Mouse (Mus musculus): ENCODE results near the gene Gpr27. TPM values are rescaled to one million over a fixed set of nuclear protein-coding genes. Genes with fewer than 3 reads are reported as not detected.

Gene Gpr27
- polyA plus RNA-seq, 1 experiment from 2014 or later = 2.1 TPM

DNA sequence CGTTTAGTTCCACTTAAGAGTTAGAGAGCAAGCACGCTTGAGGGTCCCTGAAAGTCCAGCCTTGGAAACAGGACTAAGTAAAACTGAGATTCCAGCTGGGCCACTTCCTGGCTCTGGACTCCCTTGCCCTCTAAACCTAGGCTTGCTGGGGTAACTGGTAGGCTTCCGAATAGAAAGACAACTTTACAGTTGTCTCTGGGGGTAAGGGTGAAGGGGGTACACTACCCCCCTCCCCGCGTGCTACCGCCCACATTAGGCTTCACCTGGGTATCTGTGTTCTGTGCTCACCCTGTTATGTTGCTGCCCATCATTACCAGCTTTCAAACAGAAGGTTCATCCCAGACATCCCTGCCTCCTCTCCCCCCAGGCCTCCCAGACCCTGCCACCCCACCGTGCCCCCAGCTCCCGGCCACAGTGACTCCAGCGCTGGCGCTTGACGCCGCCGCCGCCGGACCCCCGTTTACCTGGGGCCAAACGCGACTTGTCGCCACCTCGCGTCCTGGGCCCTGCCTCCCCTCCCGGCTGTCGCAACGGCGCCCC lies 743 bp upstream of the Gpr27 start:
- WGBS = 6% methylated on average over 25 of the region's 25 CpGs
- Histone ChIP-seq H3K27me3 (ENCODE audit: insufficient read depth, poor library complexity, severe bottlenecking) (peaks cover 80% of the 10 kb centered on the region), H3K27ac (peak overlapping the region; percentile 89), H3K4me1 (replicated peaks) (peaks cover 23% of the 10 kb centered on the region), H3K4me3 (peak overlapping the region; percentile 77), H3K9me3 (no peaks in the 10 kb centered on the region), H3K36me3 (no peaks in the 10 kb centered on the region)
- peak; percentile 16 for DNase-seq (ENCODE audit: low spot score)

DNA sequence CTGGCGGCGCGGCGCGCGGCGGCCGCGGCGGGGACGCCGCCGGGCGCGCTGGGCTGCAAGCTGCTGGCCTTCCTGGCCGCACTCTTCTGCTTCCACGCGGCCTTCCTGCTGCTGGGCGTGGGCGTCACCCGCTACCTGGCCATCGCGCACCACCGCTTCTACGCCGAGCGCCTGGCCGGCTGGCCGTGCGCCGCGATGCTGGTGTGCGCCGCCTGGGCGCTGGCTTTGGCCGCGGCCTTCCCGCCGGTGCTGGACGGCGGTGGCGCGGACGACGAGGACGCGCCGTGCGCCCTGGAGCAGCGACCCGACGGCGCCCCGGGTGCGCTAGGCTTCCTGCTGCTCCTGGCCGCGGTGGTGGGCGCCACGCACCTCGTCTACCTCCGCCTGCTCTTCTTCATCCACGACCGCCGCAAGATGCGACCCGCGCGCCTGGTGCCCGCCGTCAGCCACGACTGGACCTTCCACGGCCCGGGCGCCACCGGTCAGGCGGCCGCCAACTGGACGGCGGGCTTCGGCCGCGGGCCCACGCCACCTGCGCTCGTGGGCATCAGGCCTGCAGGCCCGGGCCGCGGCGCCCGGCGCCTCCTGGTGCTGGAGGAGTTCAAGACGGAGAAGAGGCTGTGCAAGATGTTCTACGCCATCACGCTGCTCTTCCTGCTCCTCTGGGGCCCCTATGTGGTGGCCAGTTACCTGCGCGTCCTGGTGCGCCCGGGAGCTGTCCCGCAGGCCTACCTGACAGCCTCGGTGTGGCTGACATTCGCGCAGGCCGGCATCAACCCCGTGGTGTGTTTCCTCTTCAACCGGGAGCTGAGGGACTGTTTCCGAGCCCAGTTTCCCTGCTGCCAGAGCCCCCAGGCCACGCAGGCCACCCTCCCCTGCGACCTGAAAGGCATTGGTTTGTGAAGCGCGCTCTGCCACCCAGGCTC lies 700 bp downstream of the Gpr27 start:
- Histone ChIP-seq H3K27ac (peak overlapping the region; percentile 89), H3K4me1 (replicated peaks) (peaks cover 23% of the 10 kb centered on the region), H3K27me3 (ENCODE audit: insufficient read depth, poor library complexity, severe bottlenecking) (peaks cover 92% of the 10 kb centered on the region), H3K9me3 (no peaks in the 10 kb centered on the region), H3K4me3 (peak overlapping the region; percentile 77), H3K36me3 (no peaks in the 10 kb centered on the region)
- WGBS = under 1% methylated on average over 110 of the region's 110 CpGs
- peak; percentile 28 for DNase-seq (ENCODE audit: low spot score)

DNA sequence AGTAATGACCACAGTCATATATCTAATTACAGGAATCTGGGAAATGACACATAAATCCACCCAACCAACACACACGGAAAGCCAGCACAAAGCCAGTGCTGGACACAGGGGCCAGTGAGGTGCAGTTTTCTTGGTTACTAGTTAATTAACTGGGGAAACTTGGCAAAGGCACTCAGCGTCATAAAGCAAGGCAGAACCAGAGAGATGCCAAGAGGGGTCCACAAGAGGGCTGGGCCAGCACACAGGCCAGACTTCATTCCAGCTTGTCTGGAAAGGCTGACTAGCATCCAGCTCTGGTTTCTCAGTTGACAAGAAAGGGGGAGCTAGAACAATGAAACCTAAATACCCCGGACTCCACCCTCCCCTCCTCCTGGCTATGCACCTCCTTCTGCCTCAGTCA lies 8.0 kb downstream of the Gpr27 start:
- Histone ChIP-seq H3K4me1 (replicated peaks) (0 out of 2 replicates have a peak, but pooled peaks cover 5% of the 10 kb centered on the region), H3K36me3 (no peaks in the 10 kb centered on the region), H3K27ac (no peak overlapping the region), H3K4me3 (no peak overlapping the region), H3K27me3 (ENCODE audit: insufficient read depth, poor library complexity, severe bottlenecking) (peaks cover 29% of the 10 kb centered on the region), H3K9me3 (no peaks in the 10 kb centered on the region)
- DNase-seq (ENCODE audit: low spot score) = no peak
- 75% methylated on average over 3 of the region's 3 CpGs for WGBS

DNA sequence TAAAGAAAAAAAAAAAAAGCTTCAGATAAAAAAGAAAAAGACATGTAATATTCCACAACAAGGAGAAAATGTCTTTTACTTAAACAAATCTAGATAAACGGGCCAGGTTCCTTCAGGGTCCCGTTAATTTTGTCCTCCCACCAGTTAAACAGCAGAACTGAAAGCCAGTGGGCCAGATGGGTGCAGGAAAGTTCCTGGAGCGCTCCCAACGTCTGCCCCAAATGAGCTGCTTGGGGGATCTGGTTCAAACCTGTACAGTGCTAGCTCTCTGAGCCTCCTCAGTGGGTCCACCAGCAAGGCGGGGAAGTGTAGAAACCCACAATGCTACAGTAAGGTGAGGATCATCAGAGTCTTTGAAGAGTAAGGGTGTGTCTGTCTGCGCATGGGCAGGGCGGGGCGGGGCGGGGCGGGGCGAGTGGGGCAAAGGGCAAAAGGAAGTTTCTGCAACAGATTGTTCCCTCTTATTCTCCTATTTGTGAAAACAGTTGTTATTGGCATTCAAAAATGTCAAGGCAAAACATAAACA lies 19.2 kb downstream of the Gpr27 start:
- no peaks in the 10 kb centered on the region for H3K36me3 ChIP-seq
- no peak for DNase-seq (ENCODE audit: low spot score)
- 75% methylated on average over 11 of the region's 11 CpGs for WGBS
- H3K27me3 ChIP-seq (ENCODE audit: insufficient read depth, poor library complexity, severe bottlenecking) = peaks cover 19% of the 10 kb centered on the region
- H3K27ac ChIP-seq = no peak overlapping the region
- no peaks in the 10 kb centered on the region for H3K4me1 ChIP-seq (replicated peaks)
- H3K4me3 ChIP-seq = no peak overlapping the region
- H3K9me3 ChIP-seq = no peaks in the 10 kb centered on the region

DNA sequence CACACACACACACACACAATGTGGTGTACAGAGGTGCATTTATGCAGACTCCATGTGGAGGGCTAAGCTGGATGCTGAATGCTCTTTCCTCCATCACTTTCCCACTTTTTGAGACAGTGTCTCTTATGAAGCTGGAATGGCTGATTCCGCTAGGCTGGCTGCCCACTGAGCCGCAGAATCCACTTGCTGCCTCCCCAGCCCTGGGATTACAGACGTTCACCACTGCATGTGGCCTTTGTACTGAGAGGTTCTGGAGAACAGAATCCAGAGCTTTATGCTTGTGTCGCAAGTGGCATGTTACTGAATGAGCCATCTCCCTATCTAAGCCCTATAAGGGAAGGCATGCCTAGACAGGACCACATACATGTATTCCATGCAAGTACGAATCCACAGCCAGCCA lies 20.8 kb downstream of the Gpr27 start:
- no peaks in the 10 kb centered on the region for H3K36me3 ChIP-seq
- H3K4me3 ChIP-seq = no peak overlapping the region
- no peak overlapping the region for H3K27ac ChIP-seq
- no peaks in the 10 kb centered on the region for H3K9me3 ChIP-seq
- no peaks in the 10 kb centered on the region for H3K4me1 ChIP-seq (replicated peaks)
- WGBS = 83% methylated on average over 5 of the region's 5 CpGs
- H3K27me3 ChIP-seq (ENCODE audit: insufficient read depth, poor library complexity, severe bottlenecking) = peaks cover 19% of the 10 kb centered on the region
- DNase-seq (ENCODE audit: low spot score) = no peak

DNA sequence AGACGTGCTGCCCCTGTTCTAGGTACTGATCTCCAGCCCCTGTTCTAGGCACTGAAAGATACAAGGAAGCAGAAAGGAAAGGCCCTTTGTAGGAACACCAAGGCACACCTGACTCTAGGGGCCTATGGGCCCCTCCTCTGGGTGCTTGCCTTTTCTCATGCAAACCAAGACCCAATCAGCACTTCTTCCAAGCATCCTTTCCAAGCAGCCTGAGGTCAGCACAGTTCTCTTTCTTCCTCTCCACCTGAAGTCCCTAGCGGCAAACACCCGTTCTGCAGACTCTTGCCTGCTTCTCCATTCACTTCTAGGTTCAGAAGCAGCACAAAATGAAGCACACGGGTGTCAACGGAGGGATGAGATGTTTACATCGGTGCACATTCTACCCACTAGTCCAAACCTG lies 22.7 kb downstream of the Gpr27 start:
- Histone ChIP-seq H3K4me1 (replicated peaks) (no peaks in the 10 kb centered on the region), H3K9me3 (no peaks in the 10 kb centered on the region), H3K27me3 (ENCODE audit: insufficient read depth, poor library complexity, severe bottlenecking) (peaks cover 19% of the 10 kb centered on the region), H3K36me3 (no peaks in the 10 kb centered on the region), H3K4me3 (no peak overlapping the region), H3K27ac (no peak overlapping the region)
- DNase-seq (ENCODE audit: low spot score) = no peak
- 63% methylated on average over 6 of the region's 6 CpGs for WGBS

DNA sequence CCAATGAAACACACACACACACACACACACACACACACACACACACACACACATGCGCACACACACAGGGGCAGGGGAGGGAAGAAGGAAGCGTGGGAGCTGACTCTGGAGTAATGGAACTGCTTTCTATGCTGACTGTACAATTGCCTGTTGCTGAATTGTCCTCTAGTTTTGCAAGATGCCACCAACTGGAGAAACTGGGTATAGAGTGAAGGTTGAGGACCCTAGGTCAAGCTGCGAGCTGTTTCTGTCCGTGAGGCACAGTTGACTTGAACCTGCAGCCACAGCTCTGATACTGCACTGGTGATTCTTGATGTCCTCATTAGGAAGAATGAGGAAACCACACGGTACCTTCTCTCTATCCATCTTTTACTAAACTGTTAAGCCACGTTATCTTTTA lies 23.4 kb downstream of the Gpr27 start:
- Histone ChIP-seq H3K4me1 (replicated peaks) (no peaks in the 10 kb centered on the region), H3K27ac (no peak overlapping the region), H3K4me3 (no peak overlapping the region), H3K36me3 (no peaks in the 10 kb centered on the region), H3K9me3 (no peaks in the 10 kb centered on the region), H3K27me3 (ENCODE audit: insufficient read depth, poor library complexity, severe bottlenecking) (peaks cover 19% of the 10 kb centered on the region)
- WGBS = 77% methylated on average over 6 of the region's 6 CpGs
- no peak for DNase-seq (ENCODE audit: low spot score)

DNA sequence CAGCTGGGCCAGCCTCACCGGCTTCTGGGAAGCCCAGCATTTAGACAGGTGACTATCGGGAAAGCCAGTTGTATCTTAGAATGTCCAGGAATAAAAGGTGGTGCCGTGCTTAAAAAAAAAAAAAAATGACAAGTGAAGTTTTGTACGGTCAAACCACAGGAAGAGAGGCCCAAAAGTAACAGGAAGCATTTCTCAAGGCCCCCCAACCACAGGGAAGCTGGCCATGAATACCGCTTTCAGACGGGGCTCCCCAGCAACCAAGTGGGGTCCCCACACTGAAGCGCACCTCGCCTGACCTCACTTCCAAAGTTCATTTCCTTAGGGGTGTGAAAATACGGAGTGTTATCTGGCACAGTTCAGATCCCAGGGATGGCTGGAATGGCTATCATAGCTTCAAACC lies 28.6 kb downstream of the Gpr27 start:
- Histone ChIP-seq H3K36me3 (no peaks in the 10 kb centered on the region), H3K27ac (no peak overlapping the region), H3K9me3 (no peaks in the 10 kb centered on the region), H3K27me3 (ENCODE audit: insufficient read depth, poor library complexity, severe bottlenecking) (peaks cover 33% of the 10 kb centered on the region), H3K4me1 (replicated peaks) (peaks cover 6% of the 10 kb centered on the region), H3K4me3 (no peak overlapping the region)
- DNase-seq (ENCODE audit: low spot score) = no peak
- 85% methylated on average over 9 of the region's 9 CpGs for WGBS

DNA sequence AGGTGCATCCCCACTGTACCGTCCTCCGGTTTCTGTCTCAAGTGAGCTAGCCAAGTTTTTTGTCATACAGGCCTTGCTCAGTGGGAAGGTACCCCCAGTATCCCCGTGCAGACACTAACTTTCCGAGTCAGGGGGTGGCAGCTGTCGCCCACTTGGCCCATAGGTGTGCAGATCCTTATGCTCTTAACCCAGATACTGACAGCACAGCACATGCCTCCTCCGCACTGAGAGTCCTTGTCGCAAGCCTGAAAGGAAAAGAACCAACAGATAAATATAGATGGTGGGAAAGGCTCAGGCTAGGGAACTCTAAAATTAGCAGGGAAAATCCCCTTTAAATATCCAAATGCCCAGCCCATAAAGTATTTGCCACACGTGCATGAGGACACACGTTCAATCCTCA lies 29.9 kb downstream of the Gpr27 start:
- H3K27me3 ChIP-seq (ENCODE audit: insufficient read depth, poor library complexity, severe bottlenecking) = peaks cover 46% of the 10 kb centered on the region
- 89% methylated on average over 9 of the region's 9 CpGs for WGBS
- no peak overlapping the region for H3K27ac ChIP-seq
- no peaks in the 10 kb centered on the region for H3K9me3 ChIP-seq
- peaks cover 17% of the 10 kb centered on the region for H3K4me1 ChIP-seq (replicated peaks)
- no peak overlapping the region for H3K4me3 ChIP-seq
- DNase-seq (ENCODE audit: low spot score) = no peak
- no peaks in the 10 kb centered on the region for H3K36me3 ChIP-seq

DNA sequence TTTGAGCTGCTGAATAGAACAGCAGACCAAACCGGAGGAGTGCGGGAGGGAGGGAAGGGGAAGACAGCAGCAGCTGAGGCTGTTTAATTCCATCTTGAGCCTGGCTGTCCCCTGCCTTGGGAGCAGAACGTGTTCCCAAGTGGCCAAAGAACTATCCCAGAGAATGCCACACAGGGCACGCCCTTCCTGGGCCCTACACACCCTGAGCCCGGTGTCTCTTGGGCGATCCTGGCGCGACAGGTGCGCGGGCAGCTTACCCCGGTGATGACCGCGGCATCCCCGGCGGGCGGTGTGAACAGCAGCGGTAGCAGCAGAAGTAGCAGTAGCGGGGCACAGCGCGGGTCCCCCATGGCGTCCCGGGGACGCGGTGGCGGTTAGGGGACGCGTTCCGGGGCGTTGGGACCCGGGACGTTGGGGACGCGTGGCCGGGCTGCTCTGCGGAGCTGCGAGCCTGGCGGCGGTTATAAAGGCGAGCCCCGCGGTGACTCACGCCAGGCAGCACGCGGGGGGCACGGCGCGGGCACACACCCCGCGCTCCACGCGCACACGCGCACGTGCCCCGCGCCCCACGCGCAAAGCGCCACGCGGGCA lies 33.6 kb downstream of the Gpr27 start, which contains the start of gene Prok2:
Gene Prok2, minus strand, starts transcription at position 422 of the 591 bp plus-strand sequence.
- H3K27ac ChIP-seq = peak within 1 kb of the TSS; percentile 35; the same call in 1 of the 2 replicates
- H3K4me3 ChIP-seq = peak within 1 kb of the TSS; percentile 65
- WGBS = under 1% methylated on average over 61 of the region's 61 CpGs
- H3K27me3 ChIP-seq (ENCODE audit: insufficient read depth, poor library complexity, severe bottlenecking) = peaks cover 74% of the 10 kb centered on the region
- peaks cover 17% of the 10 kb centered on the region for H3K4me1 ChIP-seq (replicated peaks)
- no peaks in the 10 kb centered on the region for H3K9me3 ChIP-seq
- DNase-seq (ENCODE audit: low spot score) = peak; percentile 51
- H3K36me3 ChIP-seq = no peaks in the 10 kb centered on the region

DNA sequence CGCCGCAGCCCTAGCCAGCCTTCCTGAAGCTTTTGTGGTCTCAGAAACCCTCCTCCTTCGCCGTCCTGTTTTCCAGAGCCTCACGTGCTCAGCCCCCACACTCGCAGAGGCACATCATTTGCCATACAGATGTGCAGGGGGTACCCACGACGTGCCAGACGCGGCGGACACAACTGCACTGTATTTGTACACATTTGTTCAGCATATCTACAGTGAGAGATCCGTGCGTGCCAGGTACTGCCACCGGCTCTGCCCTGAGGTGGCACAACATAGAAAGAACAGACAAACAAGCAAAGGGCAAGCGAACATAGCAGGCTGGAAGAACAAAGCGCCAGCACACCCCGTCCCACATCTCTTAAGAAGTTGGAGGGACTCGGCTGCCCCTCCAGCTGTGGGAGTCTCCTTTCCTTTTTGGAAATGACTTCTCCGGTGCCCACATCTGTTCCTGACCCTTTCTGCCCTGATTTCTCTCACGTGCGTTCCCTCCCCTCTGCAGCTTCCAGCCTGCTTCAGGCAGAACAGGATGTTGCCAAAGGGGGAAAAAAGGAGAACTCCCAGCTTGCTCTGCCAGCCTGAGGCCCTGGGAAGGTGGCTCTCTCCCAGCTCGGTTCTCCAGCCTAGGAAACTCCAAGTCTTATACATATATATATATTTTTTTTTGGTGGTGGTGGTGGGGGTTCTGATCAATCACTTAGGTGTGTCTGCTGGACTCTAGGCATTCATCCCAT lies 34.3 kb downstream of the Gpr27 start:
- H3K9me3 ChIP-seq = no peaks in the 10 kb centered on the region
- peaks cover 17% of the 10 kb centered on the region for H3K4me1 ChIP-seq (replicated peaks)
- peaks cover 79% of the 10 kb centered on the region for H3K27me3 ChIP-seq (ENCODE audit: insufficient read depth, poor library complexity, severe bottlenecking)
- DNase-seq (ENCODE audit: low spot score) = peak; percentile 34
- WGBS = 3% methylated on average over 22 of the region's 22 CpGs
- H3K36me3 ChIP-seq = no peaks in the 10 kb centered on the region
- H3K4me3 ChIP-seq = peak overlapping the region; percentile 65
- H3K27ac ChIP-seq = peak overlapping the region; percentile 35; the same call in 1 of the 2 replicates

DNA sequence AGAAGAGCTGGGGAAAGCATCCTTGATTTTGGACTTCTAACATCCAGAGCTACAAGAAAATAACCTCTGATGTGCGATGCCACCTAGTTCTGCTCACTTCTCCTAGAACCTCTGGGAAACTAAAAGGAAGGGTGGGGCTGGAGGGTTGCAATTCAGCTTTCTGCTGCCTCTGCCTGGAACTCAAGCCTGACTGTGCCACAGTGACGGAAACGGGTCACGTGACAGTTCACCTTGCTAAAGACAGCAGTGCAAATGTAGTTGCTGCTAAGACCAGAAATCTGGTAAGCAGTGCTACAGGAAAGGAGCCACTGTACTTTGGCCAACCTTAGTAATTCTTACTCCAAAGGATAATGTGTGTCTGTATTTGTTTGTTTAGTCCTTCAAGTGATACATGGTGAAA lies 37.4 kb downstream of the Gpr27 start:
- 88% methylated on average over 4 of the region's 4 CpGs for WGBS
- Histone ChIP-seq H3K27ac (no peak overlapping the region), H3K4me3 (no peak overlapping the region), H3K36me3 (no peaks in the 10 kb centered on the region), H3K9me3 (no peaks in the 10 kb centered on the region), H3K27me3 (ENCODE audit: insufficient read depth, poor library complexity, severe bottlenecking) (peaks cover 61% of the 10 kb centered on the region), H3K4me1 (replicated peaks) (peaks cover 17% of the 10 kb centered on the region)
- no peak for DNase-seq (ENCODE audit: low spot score)

Measured in hindbrain, embryonic 10.5 days (tissue).